Mouse (Mus musculus) MEL (cell line): ENCODE measurements around the gene Zfp335. TPM values are rescaled to one million over a fixed set of nuclear protein-coding genes. Genes with fewer than 3 reads are reported as not detected.

Source experiments
- DNase-seq: peaks from one replicate; pipeline ENCODE4 v3.0.0; 2011; ENCODE audit warnings: low read depth, low spot score
- H3K27ac ChIP-seq: 2 replicates; pipeline ENCODE4 v1.5.1; 2012; ENCODE audit warnings: low read depth, mild to moderate bottlenecking, control low read depth, low read length, moderate library complexity; ENCODE audit not compliant: control insufficient read depth
- H3K27me3 ChIP-seq, 2 experiments: fragments of 150-350 bp in 1 of 2; sonication (generic) in 1 of 2; 2 replicates each; pipeline ENCODE4 v1.6.1; 2012; ENCODE audit warnings: low read length in 2 of 2, mild to moderate bottlenecking in 2 of 2, improper control_type of control experiment in 1 of 2, moderate library complexity in 1 of 2; ENCODE audit not compliant: insufficient read depth in 2 of 2, control insufficient read depth in 1 of 2
- H3K36me3 ChIP-seq, 2 experiments: 2 replicates each; pipeline ENCODE4 v1.6.1; 2012 to 2014; ENCODE audit warnings: low read length in 2 of 2, improper control_type of control experiment in 1 of 2, inconsistent platforms in 1 of 2, mild to moderate bottlenecking in 1 of 2; ENCODE audit not compliant: insufficient read depth in 2 of 2, control insufficient read depth in 1 of 2
- H3K4me1 ChIP-seq, 2 experiments: fragments of 150-350 bp in 1 of 2; sonication (generic) in 1 of 2; 2 replicates each; pipeline ENCODE4 v1.6.1; 2012; ENCODE audit warnings: low read length in 2 of 2, improper control_type of control experiment in 1 of 2, mild to moderate bottlenecking in 1 of 2; ENCODE audit not compliant: insufficient read depth in 2 of 2, control insufficient read depth in 1 of 2
- H3K4me3 ChIP-seq, 2 experiments: fragments of 150-350 bp in 1 of 2; sonication (generic) in 1 of 2; 2 replicates each; pipeline ENCODE4 v1.5.1; 2012; ENCODE audit warnings: low read depth in 2 of 2, low read length in 2 of 2, mild to moderate bottlenecking in 2 of 2, moderate library complexity in 2 of 2, control low read depth in 1 of 2, improper control_type of control experiment in 1 of 2; ENCODE audit not compliant: control insufficient read depth in 1 of 2, insufficient read depth in 1 of 2
- H3K79me2 ChIP-seq: 2 replicates; pipeline ENCODE4 v1.6.1; 2012; ENCODE audit warnings: mild to moderate bottlenecking, low read length, moderate library complexity; ENCODE audit not compliant: control insufficient read depth, poor library complexity, insufficient read depth
- H3K9ac ChIP-seq: 2 replicates; pipeline ENCODE4 v1.6.1; 2012; ENCODE audit warnings: low read depth, mild to moderate bottlenecking, control low read depth, low read length, moderate library complexity; ENCODE audit not compliant: control insufficient read depth, poor library complexity, severe bottlenecking
- H3K9me3 ChIP-seq: fragments of 150-350 bp; sonication (generic); replicated peaks from 2 replicates; pipeline ENCODE4 v1.6.1; 2012; ENCODE audit warnings: mild to moderate bottlenecking, low read length, improper control_type of control experiment, moderate library complexity; ENCODE audit not compliant: insufficient read depth
- CHD2 ChIP-seq: IDR thresholded peaks from 2 replicates; pipeline ENCODE4 v1.6.1; 2011; ENCODE audit warnings: low read length, improper control_type of control experiment
- ELF1 ChIP-seq: IDR thresholded peaks from 2 replicates; pipeline ENCODE4 v1.6.1; 2014; ENCODE audit warnings: low read depth, mild to moderate bottlenecking, inconsistent platforms, low read length, improper control_type of control experiment, moderate library complexity
- EP300 ChIP-seq, 2 experiments: IDR thresholded peaks; 2 replicates each; pipeline ENCODE4 v1.6.1; 2011; ENCODE audit warnings: improper control_type of control experiment in 2 of 2, low read length in 2 of 2, low read depth in 1 of 2, mild to moderate bottlenecking in 1 of 2
- ETS1 ChIP-seq: IDR thresholded peaks from 2 replicates; pipeline ENCODE4 v1.6.1; 2012; ENCODE audit warnings: low read depth, mild to moderate bottlenecking, inconsistent platforms, low read length, improper control_type of control experiment, moderate library complexity
- GATA1 ChIP-seq: IDR thresholded peaks from 2 replicates; pipeline ENCODE4 v1.6.1; 2011; ENCODE audit warnings: low read depth, low read length, improper control_type of control experiment
- HCFC1 ChIP-seq: IDR thresholded peaks from 2 replicates; pipeline ENCODE4 v1.6.1; 2012; ENCODE audit warnings: low read depth, mild to moderate bottlenecking, inconsistent platforms, low read length, improper control_type of control experiment, moderate library complexity
- KAT2A ChIP-seq: conservative IDR thresholded peaks from 2 replicates; pipeline ENCODE4 v1.6.1; 2012; ENCODE audit warnings: low read depth, low read length, improper control_type of control experiment, inconsistent platforms
- MAFK ChIP-seq: IDR thresholded peaks from 2 replicates; pipeline ENCODE4 v1.6.1; 2011; ENCODE audit warnings: low read depth, mild to moderate bottlenecking, low read length, improper control_type of control experiment, borderline replicate concordance
- MEF2A ChIP-seq: IDR thresholded peaks from 2 replicates; pipeline ENCODE4 v1.6.1; 2014; ENCODE audit warnings: low read depth, mild to moderate bottlenecking, inconsistent platforms, low read length, improper control_type of control experiment; ENCODE audit not compliant: poor library complexity, insufficient replicate concordance, severe bottlenecking; ENCODE audit errors: extremely low read depth
- MYB ChIP-seq: IDR thresholded peaks from 2 replicates; pipeline ENCODE4 v1.6.1; 2011; ENCODE audit warnings: mild to moderate bottlenecking, low read depth, low read length, improper control_type of control experiment
- NELFE ChIP-seq: IDR thresholded peaks from 2 replicates; pipeline ENCODE4 v1.6.1; 2011; ENCODE audit warnings: low read depth, low read length, improper control_type of control experiment
- POLR2A ChIP-seq, 2 experiments: IDR thresholded peaks; 2 replicates each; pipeline ENCODE4 v1.6.1; 2011 to 2012; ENCODE audit warnings: low read length in 2 of 2, mild to moderate bottlenecking in 2 of 2, control low read depth in 1 of 2, improper control_type of control experiment in 1 of 2, low read depth in 1 of 2, moderate library complexity in 1 of 2; ENCODE audit not compliant: control insufficient read depth in 1 of 2, insufficient read depth in 1 of 2, poor library complexity in 1 of 2
- POLR2AphosphoS2 ChIP-seq: IDR thresholded peaks from 2 replicates; pipeline ENCODE4 v1.6.1; 2011; ENCODE audit warnings: low read length, improper control_type of control experiment
- RAD21 ChIP-seq: IDR thresholded peaks from 2 replicates; pipeline ENCODE4 v1.6.1; 2011; ENCODE audit warnings: mild to moderate bottlenecking, low read depth, low read length, improper control_type of control experiment
- RCOR1 ChIP-seq: IDR thresholded peaks from 2 replicates; pipeline ENCODE4 v1.6.1; 2012; ENCODE audit warnings: low read depth, mild to moderate bottlenecking, inconsistent platforms, low read length, improper control_type of control experiment
- SIN3A ChIP-seq: IDR thresholded peaks from 2 replicates; pipeline ENCODE4 v1.6.1; 2012; ENCODE audit warnings: low read length, improper control_type of control experiment, inconsistent platforms
- TBP ChIP-seq: IDR thresholded peaks from 2 replicates; pipeline ENCODE4 v1.8.0; 2011; ENCODE audit warnings: low read depth, low read length, improper control_type of control experiment
- USF2 ChIP-seq, 2 experiments: IDR thresholded peaks; 2 replicates each; pipeline ENCODE4 v1.6.1; 2011 to 2012; ENCODE audit warnings: improper control_type of control experiment in 2 of 2, low read length in 2 of 2, borderline replicate concordance in 1 of 2, inconsistent platforms in 1 of 2, low read depth in 1 of 2, mild to moderate bottlenecking in 1 of 2; ENCODE audit not compliant: insufficient read depth in 1 of 2
- ZC3H11A ChIP-seq: IDR thresholded peaks from 2 replicates; pipeline ENCODE4 v1.6.1; 2012; ENCODE audit warnings: low read depth, mild to moderate bottlenecking, inconsistent platforms, low read length, improper control_type of control experiment
- ZMIZ1 ChIP-seq: IDR thresholded peaks from 2 replicates; pipeline ENCODE4 v1.6.1; 2012; ENCODE audit warnings: low read depth, mild to moderate bottlenecking, inconsistent platforms, low read length, improper control_type of control experiment, moderate library complexity
- polyA plus RNA-seq, 2 experiments: library from polyadenylated mRNA; stranded (reverse) in 1 of 2; unstranded in 1 of 2; fragments of >175 nt in 1 of 2; fragments of >200 nt in 1 of 2; gene quantifications; 2 replicates each; pipeline versions ENCODE4 v1.2.1 to v1.2.4; 2012; ENCODE audit warnings: low replicate concordance in 2 of 2, low read depth in 1 of 2; ENCODE audit not compliant: insufficient read length in 2 of 2, insufficient read depth in 1 of 2, missing spikeins in 1 of 2
- total RNA-seq: library from RNA; depleted of rRNA; stranded (reverse); fragments of 300-350 nt; gene quantifications from 2 replicates; pipeline ENCODE4 v1.2.3, GENCODE M21; 2012

Gene Zfp335
- total and polyA plus RNA-seq, 3 experiments, result 12.6 to 24.1 TPM; not detected in 1

DNA sequence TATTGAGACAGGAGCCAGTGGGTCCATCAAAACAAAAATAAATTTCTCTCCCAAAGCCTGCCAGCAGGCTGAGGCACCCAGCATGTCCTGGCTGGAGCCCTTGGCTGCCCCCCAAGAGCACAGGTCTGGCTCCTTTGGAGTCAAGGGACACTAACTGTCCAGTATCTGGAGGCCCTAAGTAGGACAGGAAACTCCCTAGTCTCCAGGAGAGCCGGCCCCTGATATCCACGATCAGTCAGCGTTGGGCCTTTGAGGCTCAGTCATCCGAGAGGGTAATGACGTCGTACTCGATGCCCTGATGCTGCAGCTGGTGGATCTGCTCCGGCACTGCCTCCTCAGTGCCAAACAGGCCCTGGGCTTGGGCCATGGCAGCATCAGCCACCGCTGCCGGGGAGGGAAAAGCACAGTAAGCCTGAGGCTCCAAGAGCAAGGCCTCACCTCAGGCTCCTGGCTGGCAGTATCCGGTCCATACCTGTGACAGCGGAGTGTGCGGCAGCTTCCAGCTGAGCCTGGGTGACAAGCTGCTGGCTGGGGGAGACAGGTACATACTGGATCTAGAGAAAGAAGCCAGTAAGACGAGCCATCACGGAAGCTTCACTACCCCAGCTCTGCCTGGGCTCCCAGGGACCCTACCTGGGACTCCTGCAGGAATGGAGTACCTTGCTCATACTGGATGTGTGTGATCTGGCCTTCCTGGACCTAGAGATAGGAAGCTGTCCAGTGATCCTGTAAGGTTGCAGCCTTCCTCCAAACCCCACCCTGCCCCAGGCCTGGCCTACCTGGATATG is 19.5 kb downstream of the Zfp335 start:
- Histone ChIP-seq H3K4me1 (no peaks in the 10 kb centered on the region), H3K9me3 (no peaks in the 10 kb centered on the region), H3K27ac (no peak overlapping the region), H3K79me2 (no peaks in the 10 kb centered on the region), H3K9ac (no peak overlapping the region), H3K4me3 (no peak overlapping the region), H3K36me3 (no peaks in the 10 kb centered on the region; a peak in 2 of 4 replicates), H3K27me3 (no peaks in the 10 kb centered on the region)
- DNase-seq, result no peak
- TF ChIP-seq MEF2A, result no peak
- TF ChIP-seq GATA1, result no peak
- TF ChIP-seq RAD21, result no peak
- no peak for TF ChIP-seq ELF1
- no peak for TF ChIP-seq USF2 (IDR thresholded peaks at IDR 0.05; ENCODE audit: borderline replicate concordance in 1 of 2, insufficient read depth in 1 of 2, low read depth in 1 of 2, low read length in 2 of 2)
- TF ChIP-seq ETS1, result no peak
- TF ChIP-seq RCOR1, result no peak
- TF ChIP-seq MYB, result no peak
- TF ChIP-seq POLR2AphosphoS2, result no peak
- no peak for TF ChIP-seq NELFE
- TF ChIP-seq SIN3A, result no peak
- TF ChIP-seq TBP, result no peak
- TF ChIP-seq MAFK, result no peak
- no peak for TF ChIP-seq KAT2A
- TF ChIP-seq HCFC1, result no peak
- no peak for TF ChIP-seq EP300 (IDR thresholded peaks at IDR 0.05; ENCODE audit: low read depth in 1 of 2, low read length in 2 of 2)
- no peak for TF ChIP-seq ZMIZ1
- TF ChIP-seq ZC3H11A, result no peak
- no peak for TF ChIP-seq CHD2

DNA sequence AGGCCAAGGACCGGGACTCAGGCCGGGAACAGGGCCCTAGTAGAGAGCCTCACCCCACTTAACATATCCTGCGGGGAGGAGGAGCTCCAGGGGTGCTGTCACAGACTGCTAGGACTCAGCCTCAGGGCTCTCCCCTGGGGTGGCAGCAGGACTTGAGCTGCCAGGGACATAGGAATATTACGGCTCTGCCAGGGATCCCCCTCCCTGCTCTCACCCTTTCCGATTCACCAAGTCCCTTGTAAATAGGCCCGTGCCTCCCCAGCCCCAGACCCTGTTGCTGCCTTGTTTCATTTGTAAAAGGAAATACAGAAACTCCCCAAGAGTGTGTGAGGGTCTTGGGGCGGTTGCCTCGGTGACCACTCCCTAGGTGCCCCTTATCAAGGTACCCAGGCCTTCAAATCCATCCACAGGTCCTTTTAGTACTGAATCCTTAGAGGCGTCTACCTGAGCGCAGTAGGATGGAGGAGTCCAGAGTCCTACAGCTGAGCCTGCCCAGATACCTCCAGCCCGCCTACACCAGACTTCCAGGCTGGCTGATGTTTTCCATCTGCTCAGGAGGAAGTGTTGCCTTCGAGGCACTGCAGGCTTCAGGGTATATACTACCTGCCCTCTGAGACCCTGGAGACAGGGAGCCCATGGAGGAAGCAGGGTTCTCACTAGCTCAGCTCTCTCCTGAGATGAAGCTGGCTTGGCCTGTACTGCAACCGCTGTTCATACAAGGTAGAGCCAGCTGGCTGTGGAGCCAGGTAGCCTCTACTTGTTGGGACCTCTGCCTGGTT is 20.3 kb downstream of the Zfp335 start:
- TF ChIP-seq RAD21 (no peak), POLR2A (IDR thresholded peaks at IDR 0.05; ENCODE audit: control insufficient read depth in 1 of 2, insufficient read depth in 1 of 2, low read depth in 1 of 2, low read length in 2 of 2, poor library complexity in 1 of 2) (0 out of 4 replicates have a peak, but pooled peaks of 1 of the 2 experiments have one; percentile 5)
- no peak for DNase-seq
- Histone ChIP-seq H3K4me1 (no peaks in the 10 kb centered on the region), H3K27ac (no peak overlapping the region), H3K36me3 (no peaks in the 10 kb centered on the region; a peak in 2 of 4 replicates), H3K9me3 (no peaks in the 10 kb centered on the region), H3K4me3 (no peak overlapping the region), H3K79me2 (no peaks in the 10 kb centered on the region), H3K27me3 (no peaks in the 10 kb centered on the region), H3K9ac (no peak overlapping the region)
